Mouse (Mus musculus) forebrain, postnatal 0 days (tissue): Measurements from ENCODE around the gene Exoc2. TPM values are rescaled to one million over a fixed set of nuclear protein-coding genes. Genes with fewer than 3 reads are reported as not detected.

Experiments used
- ATAC-seq: fragments of 200-750 bp; cut with Nextera tagmentation; 2 replicates; pipeline ENCODE4 v1.8.0; 2017; ENCODE audit warnings: mild to moderate bottlenecking, moderate library complexity
- DNase-seq: peaks from one replicate; pipeline ENCODE4 v3.0.0-alpha.2; 2015
- H3K27ac ChIP-seq: fragments of 300-500 bp; sonication (generic); 2 replicates; pipeline ENCODE4 v1.5.1; 2014; ENCODE audit warnings: low read depth, mild to moderate bottlenecking, antibody characterized with exemption, low read length, moderate library complexity, mixed read lengths
- H3K27me3 ChIP-seq: fragments of 300-500 bp; sonication (generic); 2 replicates; pipeline ENCODE4 v1.6.1; 2014; ENCODE audit warnings: mild to moderate bottlenecking, low read length, mixed read lengths; ENCODE audit not compliant: insufficient read depth
- H3K36me3 ChIP-seq: fragments of 300-500 bp; sonication (generic); 2 replicates; pipeline ENCODE4 v1.6.1; 2014; ENCODE audit warnings: mild to moderate bottlenecking, moderate library complexity; ENCODE audit not compliant: insufficient read depth
- H3K4me1 ChIP-seq: fragments of 300-500 bp; sonication (generic); 2 replicates; pipeline ENCODE4 v1.6.1; 2014; ENCODE audit warnings: antibody characterized with exemption; ENCODE audit not compliant: insufficient read depth
- H3K4me2 ChIP-seq: fragments of 300-500 bp; sonication (generic); 2 replicates; pipeline ENCODE4 v1.6.1; 2014; ENCODE audit warnings: low read depth, mild to moderate bottlenecking, moderate library complexity
- H3K4me3 ChIP-seq: fragments of 300-500 bp; sonication (generic); 2 replicates; pipeline ENCODE4 v1.5.1; 2014; ENCODE audit warnings: low read depth, low read length, mixed read lengths
- H3K9ac ChIP-seq: fragments of 300-500 bp; sonication (generic); 2 replicates; pipeline ENCODE4 v1.6.1; 2014; ENCODE audit warnings: mild to moderate bottlenecking
- H3K9me3 ChIP-seq: fragments of 300-500 bp; sonication (generic); 2 replicates; pipeline ENCODE4 v1.6.1; 2016; ENCODE audit warnings: low read length
- CTCF ChIP-seq: sonication (generic); IDR thresholded peaks from 2 replicates; pipeline ENCODE4 v1.5.1; 2016; ENCODE audit warnings: antibody characterized with exemption, control low read depth, low read depth
- WGBS: fragments of 180-500 bp; shearing (Covaris S2); extraction: QIAGEN DNeasy Blood & Tissue Kit; methylation state at CpG from one replicate; pipeline ENCODE4 v1.1.7; 2014; 5-methylcytosine and 5-hydroxymethylcytosine counted together
- polyA plus RNA-seq: library from polyadenylated mRNA; unstranded; fragments of >200 nt; fragmentation: Nextera tagmentation; extraction: Ambion mirVana; gene quantifications from 2 replicates; pipeline ENCODE4 v1.2.1, GENCODE M21; 2015
- total RNA-seq: library from RNA; depleted of rRNA; stranded (reverse); fragments of >200 nt; gene quantifications from 2 replicates; pipeline ENCODE4 v1.2.3, GENCODE M21; 2014

The Exoc2 gene
- total and polyA plus RNA-seq, 2 experiments from 2014 or later, result 44.0 to 69.5 TPM

- DNase-seq (no peak), ATAC-seq (no peak)
- TF ChIP-seq CTCF, result no peak
- H3K4me3 ChIP-seq, result no peak overlapping the region
- no peaks in the 10 kb centered on the region for H3K4me1 ChIP-seq
- WGBS, result 96% methylated on average over 9 of the region's 9 CpGs
- H3K9me3 ChIP-seq, result no peaks in the 10 kb centered on the region
- H3K36me3 ChIP-seq, result no peaks in the 10 kb centered on the region
- no peak overlapping the region for H3K27ac ChIP-seq
- H3K27me3 ChIP-seq, result no peaks in the 10 kb centered on the region
- H3K4me2 ChIP-seq, result no peak overlapping the region
- no peak overlapping the region for H3K9ac ChIP-seq
Measured at GRCm38 (mm10) chr13:30949181-30949580, 24.7 kb downstream of the Exoc2 start.

- Histone ChIP-seq H3K4me1 (no peaks in the 10 kb centered on the region), H3K9ac (no peak within 1 kb of the TSS), H3K27me3 (no peaks in the 10 kb centered on the region), H3K4me3 (no peak within 1 kb of the TSS), H3K9me3 (no peaks in the 10 kb centered on the region), H3K4me2 (no peak within 1 kb of the TSS), H3K36me3 (no peaks in the 10 kb centered on the region), H3K27ac (no peak within 1 kb of the TSS)
- DNase-seq (no peak), ATAC-seq (no peak)
- WGBS, result 98% methylated on average over 11 of the region's 11 CpGs
- no peak for TF ChIP-seq CTCF
Measured at GRCm38 (mm10) chr13:30947540-30947939, 26.4 kb downstream of the Exoc2 start, which contains the start of gene Hus1b. TSS of gene Hus1b (minus strand) at chr13:30947759.

- no peaks in the 10 kb centered on the region for H3K36me3 ChIP-seq
- no peak overlapping the region for H3K27ac ChIP-seq
- no peak for DNase-seq
- no peak for ATAC-seq
- no peak overlapping the region for H3K9ac ChIP-seq
- 93% methylated on average over 15 of the region's 15 CpGs for WGBS
- no peaks in the 10 kb centered on the region for H3K9me3 ChIP-seq
- H3K4me2 ChIP-seq, result no peak overlapping the region
- no peak overlapping the region for H3K4me3 ChIP-seq
- H3K4me1 ChIP-seq, result no peaks in the 10 kb centered on the region
- no peaks in the 10 kb centered on the region for H3K27me3 ChIP-seq
- no peak for TF ChIP-seq CTCF
Measured at GRCm38 (mm10) chr13:30947129-30947528, 26.8 kb downstream of the Exoc2 start.

- Histone ChIP-seq H3K9me3 (no peaks in the 10 kb centered on the region), H3K9ac (no peak overlapping the region), H3K27ac (no peak overlapping the region), H3K27me3 (no peaks in the 10 kb centered on the region), H3K4me2 (no peak overlapping the region), H3K4me1 (no peaks in the 10 kb centered on the region), H3K4me3 (no peak overlapping the region), H3K36me3 (no peaks in the 10 kb centered on the region)
- TF ChIP-seq CTCF, result no peak
- ATAC-seq (no peak), DNase-seq (no peak)
Measured at GRCm38 (mm10) chr13:30945788-30946187, 28.1 kb downstream of the Exoc2 start.

GRCm38 (mm10) chr13:30932972-30933371 lies 40.9 kb downstream of the Exoc2 start:
- H3K9me3 ChIP-seq, result no peaks in the 10 kb centered on the region
- H3K4me2 ChIP-seq, result no peak overlapping the region
- TF ChIP-seq CTCF, result no peak
- ATAC-seq, result no peak
- H3K4me3 ChIP-seq, result no peak overlapping the region
- H3K27me3 ChIP-seq, result no peaks in the 10 kb centered on the region
- no peak for DNase-seq
- no peak overlapping the region for H3K9ac ChIP-seq
- no peaks in the 10 kb centered on the region for H3K4me1 ChIP-seq
- H3K36me3 ChIP-seq, result peaks cover 7% of the 10 kb centered on the region; the same call in 1 of the 2 replicates
- 81% methylated on average over 6 of the region's 6 CpGs for WGBS
- H3K27ac ChIP-seq, result no peak overlapping the region

- DNase-seq (no peak), ATAC-seq (no peak)
- no peaks in the 10 kb centered on the region for H3K4me1 ChIP-seq
- no peaks in the 10 kb centered on the region for H3K27me3 ChIP-seq
- no peak overlapping the region for H3K4me3 ChIP-seq
- no peak overlapping the region for H3K9ac ChIP-seq
- TF ChIP-seq CTCF, result no peak
- H3K4me2 ChIP-seq, result no peak overlapping the region
- no peak overlapping the region for H3K27ac ChIP-seq
- WGBS, result 82% methylated on average over 4 of the region's 4 CpGs
- peaks cover 9% of the 10 kb centered on the region; the same call in 1 of the 2 replicates for H3K36me3 ChIP-seq
- no peaks in the 10 kb centered on the region for H3K9me3 ChIP-seq
Measured at GRCm38 (mm10) chr13:30931613-30932012, 42.3 kb downstream of the Exoc2 start.

- H3K4me3 ChIP-seq, result no peak overlapping the region
- H3K4me1 ChIP-seq, result no peaks in the 10 kb centered on the region
- H3K27me3 ChIP-seq, result no peaks in the 10 kb centered on the region
- no peaks in the 10 kb centered on the region for H3K9me3 ChIP-seq
- H3K9ac ChIP-seq, result no peak overlapping the region
- H3K36me3 ChIP-seq, result peaks cover 14% of the 10 kb centered on the region
- WGBS, result 87% methylated on average over 2 of the region's 2 CpGs
- H3K27ac ChIP-seq, result no peak overlapping the region
- DNase-seq (no peak), ATAC-seq (no peak)
- H3K4me2 ChIP-seq, result no peak overlapping the region
- TF ChIP-seq CTCF, result no peak
Measured at GRCm38 (mm10) chr13:30929119-30929518, 44.8 kb downstream of the Exoc2 start.

GRCm38 (mm10) chr13:30924269-30924668 lies 49.6 kb downstream of the Exoc2 start:
- no peak for ATAC-seq
- 95% methylated on average over 6 of the region's 6 CpGs for WGBS
- TF ChIP-seq CTCF, result no peak
- H3K9me3 ChIP-seq, result no peaks in the 10 kb centered on the region
- no peak overlapping the region for H3K4me2 ChIP-seq
- no peak overlapping the region for H3K9ac ChIP-seq
- no peaks in the 10 kb centered on the region for H3K4me1 ChIP-seq
- H3K36me3 ChIP-seq, result peaks cover 10% of the 10 kb centered on the region
- H3K27me3 ChIP-seq, result no peaks in the 10 kb centered on the region
- no peak for DNase-seq
- no peak overlapping the region for H3K4me3 ChIP-seq
- H3K27ac ChIP-seq, result no peak overlapping the region
